Mouse (Mus musculus): ENCODE data around the gene Gm11444.
A peak's percentile ranks its signal among the peaks of the same experiment; 100 is the strongest.

GRCm38 (mm10) chr11:85804048-85804447 lies 46.1 kb downstream of the Gm11444 start:
- TF ChIP-seq TAL1 (IDR thresholded peaks at IDR 0.05; ENCODE audit: low read length) (peak; percentile 78), GATA1 (IDR thresholded peaks at IDR 0.05; ENCODE audit: low read length) (peak; percentile 93)

Data from erythroblast, embryonic 14.5 days (primary cell).